Mouse (Mus musculus) MEL (cell line): Measurements from ENCODE around the gene Sphkap. TPM values are rescaled to one million over a fixed set of nuclear protein-coding genes. Genes with fewer than 3 reads are reported as not detected.

Source experiments
- DNase-seq: peaks from one replicate; pipeline ENCODE4 v3.0.0; 2011; ENCODE audit warnings: low read depth, low spot score
- H3K27ac ChIP-seq: 2 replicates; pipeline ENCODE4 v1.5.1; 2012; ENCODE audit warnings: low read depth, mild to moderate bottlenecking, control low read depth, low read length, moderate library complexity; ENCODE audit not compliant: control insufficient read depth
- H3K27me3 ChIP-seq, 2 experiments: fragments of 150-350 bp in 1 of 2; sonication (generic) in 1 of 2; 2 replicates each; pipeline ENCODE4 v1.6.1; 2012; ENCODE audit warnings: low read length in 2 of 2, mild to moderate bottlenecking in 2 of 2, improper control_type of control experiment in 1 of 2, moderate library complexity in 1 of 2; ENCODE audit not compliant: insufficient read depth in 2 of 2, control insufficient read depth in 1 of 2
- H3K36me3 ChIP-seq, 2 experiments: 2 replicates each; pipeline ENCODE4 v1.6.1; 2012 to 2014; ENCODE audit warnings: low read length in 2 of 2, improper control_type of control experiment in 1 of 2, inconsistent platforms in 1 of 2, mild to moderate bottlenecking in 1 of 2; ENCODE audit not compliant: insufficient read depth in 2 of 2, control insufficient read depth in 1 of 2
- H3K4me1 ChIP-seq, 2 experiments: fragments of 150-350 bp in 1 of 2; sonication (generic) in 1 of 2; 2 replicates each; pipeline ENCODE4 v1.6.1; 2012; ENCODE audit warnings: low read length in 2 of 2, improper control_type of control experiment in 1 of 2, mild to moderate bottlenecking in 1 of 2; ENCODE audit not compliant: insufficient read depth in 2 of 2, control insufficient read depth in 1 of 2
- H3K4me3 ChIP-seq, 2 experiments: fragments of 150-350 bp in 1 of 2; sonication (generic) in 1 of 2; 2 replicates each; pipeline ENCODE4 v1.5.1; 2012; ENCODE audit warnings: low read depth in 2 of 2, low read length in 2 of 2, mild to moderate bottlenecking in 2 of 2, moderate library complexity in 2 of 2, control low read depth in 1 of 2, improper control_type of control experiment in 1 of 2; ENCODE audit not compliant: control insufficient read depth in 1 of 2, insufficient read depth in 1 of 2
- H3K79me2 ChIP-seq: 2 replicates; pipeline ENCODE4 v1.6.1; 2012; ENCODE audit warnings: mild to moderate bottlenecking, low read length, moderate library complexity; ENCODE audit not compliant: control insufficient read depth, poor library complexity, insufficient read depth
- H3K9ac ChIP-seq: 2 replicates; pipeline ENCODE4 v1.6.1; 2012; ENCODE audit warnings: low read depth, mild to moderate bottlenecking, control low read depth, low read length, moderate library complexity; ENCODE audit not compliant: control insufficient read depth, poor library complexity, severe bottlenecking
- H3K9me3 ChIP-seq: fragments of 150-350 bp; sonication (generic); replicated peaks from 2 replicates; pipeline ENCODE4 v1.6.1; 2012; ENCODE audit warnings: mild to moderate bottlenecking, low read length, improper control_type of control experiment, moderate library complexity; ENCODE audit not compliant: insufficient read depth
- BHLHE40 ChIP-seq: IDR thresholded peaks from 2 replicates; pipeline ENCODE4 v1.6.1; 2012; ENCODE audit warnings: low read depth, mild to moderate bottlenecking, inconsistent platforms, low read length, improper control_type of control experiment, borderline replicate concordance
- CHD2 ChIP-seq: IDR thresholded peaks from 2 replicates; pipeline ENCODE4 v1.6.1; 2011; ENCODE audit warnings: low read length, improper control_type of control experiment
- ELF1 ChIP-seq: IDR thresholded peaks from 2 replicates; pipeline ENCODE4 v1.6.1; 2014; ENCODE audit warnings: low read depth, mild to moderate bottlenecking, inconsistent platforms, low read length, improper control_type of control experiment, moderate library complexity
- GABPA ChIP-seq: IDR thresholded peaks from 2 replicates; pipeline ENCODE4 v1.6.1; 2012; ENCODE audit warnings: low read depth, mild to moderate bottlenecking, inconsistent platforms, low read length, improper control_type of control experiment, moderate library complexity
- GATA1 ChIP-seq: IDR thresholded peaks from 2 replicates; pipeline ENCODE4 v1.6.1; 2011; ENCODE audit warnings: low read depth, low read length, improper control_type of control experiment
- HCFC1 ChIP-seq: IDR thresholded peaks from 2 replicates; pipeline ENCODE4 v1.6.1; 2012; ENCODE audit warnings: low read depth, mild to moderate bottlenecking, inconsistent platforms, low read length, improper control_type of control experiment, moderate library complexity
- JUND ChIP-seq: IDR thresholded peaks from 2 replicates; pipeline ENCODE4 v1.6.1; 2011; ENCODE audit warnings: low read depth, mild to moderate bottlenecking, improper control_type of control experiment, low read length
- KAT2A ChIP-seq: conservative IDR thresholded peaks from 2 replicates; pipeline ENCODE4 v1.6.1; 2012; ENCODE audit warnings: low read depth, low read length, improper control_type of control experiment, inconsistent platforms
- MAFK ChIP-seq: IDR thresholded peaks from 2 replicates; pipeline ENCODE4 v1.6.1; 2011; ENCODE audit warnings: low read depth, mild to moderate bottlenecking, low read length, improper control_type of control experiment, borderline replicate concordance
- MAX ChIP-seq: IDR thresholded peaks from 2 replicates; pipeline ENCODE4 v1.6.1; 2011; ENCODE audit warnings: low read length, improper control_type of control experiment
- MAZ ChIP-seq: IDR thresholded peaks from 2 replicates; pipeline ENCODE4 v1.6.1; 2012; ENCODE audit warnings: low read depth, mild to moderate bottlenecking, inconsistent platforms, low read length, improper control_type of control experiment
- MEF2A ChIP-seq: IDR thresholded peaks from 2 replicates; pipeline ENCODE4 v1.6.1; 2014; ENCODE audit warnings: low read depth, mild to moderate bottlenecking, inconsistent platforms, low read length, improper control_type of control experiment; ENCODE audit not compliant: poor library complexity, insufficient replicate concordance, severe bottlenecking; ENCODE audit errors: extremely low read depth
- MXI1 ChIP-seq: IDR thresholded peaks from 2 replicates; pipeline ENCODE4 v1.6.1; 2011; ENCODE audit warnings: mild to moderate bottlenecking, low read depth, low read length, improper control_type of control experiment
- MYC ChIP-seq: IDR thresholded peaks from 2 replicates; pipeline ENCODE4 v1.6.1; 2011; ENCODE audit warnings: low read depth, mild to moderate bottlenecking, low read length, improper control_type of control experiment, moderate library complexity
- NELFE ChIP-seq: IDR thresholded peaks from 2 replicates; pipeline ENCODE4 v1.6.1; 2011; ENCODE audit warnings: low read depth, low read length, improper control_type of control experiment
- POLR2A ChIP-seq, 2 experiments: IDR thresholded peaks; 2 replicates each; pipeline ENCODE4 v1.6.1; 2011 to 2012; ENCODE audit warnings: low read length in 2 of 2, mild to moderate bottlenecking in 2 of 2, control low read depth in 1 of 2, improper control_type of control experiment in 1 of 2, low read depth in 1 of 2, moderate library complexity in 1 of 2; ENCODE audit not compliant: control insufficient read depth in 1 of 2, insufficient read depth in 1 of 2, poor library complexity in 1 of 2
- RAD21 ChIP-seq: IDR thresholded peaks from 2 replicates; pipeline ENCODE4 v1.6.1; 2011; ENCODE audit warnings: mild to moderate bottlenecking, low read depth, low read length, improper control_type of control experiment
- SMC3 ChIP-seq: IDR thresholded peaks from 2 replicates; pipeline ENCODE4 v1.6.1; 2011; ENCODE audit warnings: low read depth, low read length, improper control_type of control experiment
- UBTF ChIP-seq: IDR thresholded peaks from 2 replicates; pipeline ENCODE4 v1.6.1; 2012; ENCODE audit warnings: low read depth, mild to moderate bottlenecking, inconsistent platforms, low read length, improper control_type of control experiment, moderate library complexity, borderline replicate concordance; ENCODE audit not compliant: insufficient read depth
- USF2 ChIP-seq, 2 experiments: IDR thresholded peaks; 2 replicates each; pipeline ENCODE4 v1.6.1; 2011 to 2012; ENCODE audit warnings: improper control_type of control experiment in 2 of 2, low read length in 2 of 2, borderline replicate concordance in 1 of 2, inconsistent platforms in 1 of 2, low read depth in 1 of 2, mild to moderate bottlenecking in 1 of 2; ENCODE audit not compliant: insufficient read depth in 1 of 2
- ZNF384 ChIP-seq: IDR thresholded peaks from 2 replicates; pipeline ENCODE4 v1.6.1; 2012; ENCODE audit warnings: low read depth, mild to moderate bottlenecking, inconsistent platforms, low read length, improper control_type of control experiment
- polyA plus RNA-seq, 2 experiments: library from polyadenylated mRNA; stranded (reverse) in 1 of 2; unstranded in 1 of 2; fragments of >175 nt in 1 of 2; fragments of >200 nt in 1 of 2; gene quantifications; 2 replicates each; pipeline versions ENCODE4 v1.2.1 to v1.2.4; 2012; ENCODE audit warnings: low replicate concordance in 2 of 2, low read depth in 1 of 2; ENCODE audit not compliant: insufficient read length in 2 of 2, insufficient read depth in 1 of 2, missing spikeins in 1 of 2
- total RNA-seq: library from RNA; depleted of rRNA; stranded (reverse); fragments of 300-350 nt; gene quantifications from 2 replicates; pipeline ENCODE4 v1.2.3, GENCODE M21; 2012

Sphkap gene
- total and polyA plus RNA-seq, 3 experiments: not detected

- Histone ChIP-seq H3K36me3 (no peaks in the 10 kb centered on the region), H3K4me3 (no peak overlapping the region), H3K27ac (no peak overlapping the region), H3K9me3 (no peaks in the 10 kb centered on the region), H3K4me1 (no peaks in the 10 kb centered on the region), H3K27me3 (no peaks in the 10 kb centered on the region), H3K79me2 (no peaks in the 10 kb centered on the region), H3K9ac (no peak overlapping the region)
- no peak for TF ChIP-seq UBTF
- TF ChIP-seq GABPA: no peak
- no peak for DNase-seq
These were observed 11.7 kb downstream of the Sphkap start for GRCm38 (mm10) chr1:83396284-83396683.

GRCm38 (mm10) chr1:83395559-83395958, 12.4 kb downstream of the Sphkap start:
- TF ChIP-seq GABPA (no peak), ELF1 (no peak), NELFE (no peak), RAD21 (no peak), USF2 (IDR thresholded peaks at IDR 0.05; ENCODE audit: borderline replicate concordance in 1 of 2, insufficient read depth in 1 of 2, low read depth in 1 of 2, low read length in 2 of 2) (no peak), BHLHE40 (no peak), MAFK (no peak), JUND (no peak), POLR2A (IDR thresholded peaks at IDR 0.05; ENCODE audit: control insufficient read depth in 1 of 2, insufficient read depth in 1 of 2, low read depth in 1 of 2, low read length in 2 of 2, poor library complexity in 1 of 2) (no peak), HCFC1 (no peak), UBTF (no peak), MAZ (no peak), MYC (no peak), CHD2 (no peak), SMC3 (no peak)
- DNase-seq: no peak
- Histone ChIP-seq H3K9ac (no peak overlapping the region), H3K27me3 (no peaks in the 10 kb centered on the region), H3K4me1 (no peaks in the 10 kb centered on the region), H3K27ac (no peak overlapping the region), H3K36me3 (no peaks in the 10 kb centered on the region), H3K4me3 (no peak overlapping the region), H3K9me3 (no peaks in the 10 kb centered on the region), H3K79me2 (no peaks in the 10 kb centered on the region)

- H3K9ac ChIP-seq: no peak overlapping the region
- H3K27ac ChIP-seq: no peak overlapping the region
- no peak for DNase-seq
- no peaks in the 10 kb centered on the region for H3K27me3 ChIP-seq
- TF ChIP-seq MEF2A (no peak), BHLHE40 (no peak), RAD21 (no peak), MXI1 (no peak), ZNF384 (no peak), KAT2A (no peak), MAX (no peak), MAFK (no peak), GATA1 (no peak), JUND (no peak), HCFC1 (no peak)
- H3K4me3 ChIP-seq: no peak overlapping the region
- no peaks in the 10 kb centered on the region for H3K4me1 ChIP-seq
- H3K79me2 ChIP-seq: no peaks in the 10 kb centered on the region
- no peaks in the 10 kb centered on the region for H3K9me3 ChIP-seq
- no peaks in the 10 kb centered on the region for H3K36me3 ChIP-seq
These were observed 18.6 kb downstream of the Sphkap start for GRCm38 (mm10) chr1:83389419-83389818.
